Mouse (Mus musculus): ENCODE measurements around the gene Crtc1. TPM values are rescaled to one million over a fixed set of nuclear protein-coding genes. Genes with fewer than 3 reads are reported as not detected.

Gene Crtc1
- polyA plus RNA-seq (2012; rRNA removed): 16.8 and 18.1 TPM in 2 replicates

DNA sequence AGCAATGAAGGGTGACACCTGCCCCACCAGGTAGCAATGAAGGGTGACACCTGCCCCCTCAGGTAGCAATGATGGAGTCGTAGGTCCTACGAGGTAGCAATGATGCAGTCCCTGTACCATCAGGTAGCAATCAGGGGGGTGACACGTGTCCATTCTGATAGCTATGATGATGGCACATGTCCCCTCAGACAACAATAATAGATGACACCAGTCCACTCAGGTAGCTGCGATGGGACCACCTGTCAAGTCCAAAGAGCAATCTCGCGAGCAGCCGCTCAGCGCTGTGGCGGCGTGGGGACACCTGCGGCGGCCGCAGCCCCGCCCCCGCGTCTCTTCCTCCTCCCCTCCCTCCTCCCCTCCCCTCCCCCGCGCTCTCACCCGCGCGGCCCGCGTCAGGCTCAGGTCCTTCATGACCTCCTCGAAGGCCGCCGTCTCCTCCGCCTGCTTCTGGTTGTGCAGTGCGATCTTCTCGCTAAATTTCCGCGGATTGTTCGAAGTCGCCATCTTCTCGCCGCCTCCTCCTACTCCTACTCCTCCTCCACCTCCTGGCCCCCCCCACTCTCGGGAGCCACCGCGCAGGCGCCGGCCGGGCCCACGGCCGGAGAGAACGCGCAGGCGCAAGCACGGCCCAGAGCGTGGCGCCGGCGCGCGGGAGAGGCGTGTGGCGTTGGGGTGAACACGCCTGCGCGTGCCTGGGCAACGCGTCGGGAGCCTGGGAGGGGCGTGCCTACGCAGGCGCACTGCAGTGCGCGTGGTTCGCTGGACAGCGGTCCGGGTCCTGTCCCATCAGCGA lies at the start of gene Crtc1:
TSS of gene Crtc1 (minus strand) at position 525 of the 793 bp plus-strand sequence.
- under 1% methylated on average over 70 of the region's 70 CpGs for WGBS
- peak within 1 kb of the TSS; percentile 72 for H3K4me3 ChIP-seq (ENCODE audit: insufficient read depth, low read depth, low read length)
- H3K27ac ChIP-seq (ENCODE audit: insufficient read depth, low read depth, low read length): peak within 1 kb of the TSS; percentile 46; the same call in 1 of the 2 replicates
- no peak for TF ChIP-seq CTCF (conservative IDR thresholded peaks at IDR 0.05; ENCODE audit: insufficient read depth, insufficient read length, low read depth, low read length)
- TF ChIP-seq POLR2A (IDR thresholded peaks at IDR 0.05; ENCODE audit: low read depth, low read length): peak; percentile 13
- H3K27me3 ChIP-seq (replicated peaks; ENCODE audit: control insufficient read depth, insufficient read depth, low read length): no peaks in the 10 kb centered on the region
- peaks cover 6% of the 10 kb centered on the region; the same call in 1 of the 2 replicates for H3K4me1 ChIP-seq (ENCODE audit: control insufficient read depth, insufficient read depth, low read length)
- H3K36me3 ChIP-seq (ENCODE audit: control insufficient read depth, insufficient read depth, low read length): no peaks in the 10 kb centered on the region
- peak; percentile 98 for DNase-seq

DNA sequence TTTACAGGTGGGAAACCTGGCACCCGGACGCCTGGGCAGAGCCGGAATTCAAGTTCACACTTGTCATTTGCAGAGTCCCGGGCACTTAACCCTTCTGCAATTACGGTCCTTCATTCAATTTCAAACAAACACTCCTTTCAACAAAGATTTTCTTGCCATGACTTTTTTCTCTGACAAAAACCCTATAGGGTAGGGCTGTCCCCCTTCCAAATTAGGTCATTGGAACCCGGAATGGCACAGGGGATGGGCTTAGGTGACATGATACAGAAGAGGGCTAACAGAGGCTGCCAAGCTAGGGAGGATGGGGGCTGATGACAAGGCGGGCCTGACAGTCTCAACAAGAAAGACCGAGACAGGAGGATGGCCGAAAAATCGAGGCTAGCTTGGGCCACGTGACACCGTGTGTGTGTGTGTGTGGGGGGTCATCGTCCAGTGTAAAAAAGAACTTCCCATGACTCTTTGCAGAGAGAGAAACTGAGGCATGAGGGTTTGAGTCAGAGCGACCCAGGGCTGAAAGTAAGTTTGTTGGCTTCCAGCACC lies 49.6 kb upstream of the Crtc1 start:
- WGBS: 11% methylated on average over 14 of the region's 14 CpGs
- no peak overlapping the region for H3K4me3 ChIP-seq (ENCODE audit: insufficient read depth, low read depth, low read length)
- no peaks in the 10 kb centered on the region for H3K36me3 ChIP-seq (ENCODE audit: control insufficient read depth, insufficient read depth, low read length)
- no peak for DNase-seq
- TF ChIP-seq POLR2A (IDR thresholded peaks at IDR 0.05; ENCODE audit: low read depth, low read length) (no peak), CTCF (conservative IDR thresholded peaks at IDR 0.05; ENCODE audit: insufficient read depth, insufficient read length, low read depth, low read length) (no peak)
- H3K4me1 ChIP-seq (ENCODE audit: control insufficient read depth, insufficient read depth, low read length): no peaks in the 10 kb centered on the region
- H3K27ac ChIP-seq (ENCODE audit: insufficient read depth, low read depth, low read length): no peak overlapping the region
- H3K27me3 ChIP-seq (replicated peaks; ENCODE audit: control insufficient read depth, insufficient read depth, low read length): peaks cover 12% of the 10 kb centered on the region; the same call in 1 of the 2 replicates

DNA sequence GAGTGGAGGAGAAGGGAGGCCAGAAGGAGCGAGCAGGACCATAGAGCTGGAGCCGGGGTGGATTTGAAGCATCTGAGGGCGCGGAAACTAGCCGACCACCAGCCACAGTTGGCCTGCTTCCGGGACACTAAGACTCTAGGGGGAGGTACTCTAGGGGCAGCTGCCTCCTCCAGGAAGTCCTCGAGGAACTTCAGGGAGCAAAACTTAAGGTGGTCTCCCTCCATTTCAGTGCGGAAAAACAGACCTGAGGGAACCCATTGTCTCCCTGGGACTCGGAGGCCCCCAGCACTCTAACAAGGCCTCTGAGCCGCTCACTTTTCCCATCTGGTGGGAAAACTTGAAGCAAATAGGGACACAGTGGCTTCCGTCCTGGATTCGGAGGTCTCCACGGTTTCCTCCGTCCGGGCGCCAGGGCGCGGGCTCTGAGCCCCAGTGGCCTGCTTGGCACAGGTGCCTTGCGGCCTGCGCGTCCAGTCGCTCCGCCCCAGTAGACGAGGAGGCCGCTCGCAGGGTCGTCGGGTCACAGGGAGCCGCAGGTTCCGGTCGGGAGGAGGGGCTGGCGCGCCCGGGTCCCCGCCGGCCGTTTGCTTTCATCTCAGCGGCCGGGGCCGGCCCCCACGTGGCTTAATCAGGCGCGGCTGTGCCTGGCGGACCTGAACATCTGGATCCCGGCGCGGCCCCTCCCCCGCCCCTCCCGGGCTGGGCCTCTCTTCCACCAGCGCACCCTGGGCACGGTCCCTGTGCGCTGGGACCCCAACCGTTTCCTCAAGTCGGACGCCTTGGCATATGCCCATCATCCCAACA lies 48.8 kb upstream of the Crtc1 start:
- Histone ChIP-seq H3K4me3 (ENCODE audit: insufficient read depth, low read depth, low read length) (no peak overlapping the region; the same call in 1 of the 2 replicates), H3K27ac (ENCODE audit: insufficient read depth, low read depth, low read length) (no peak overlapping the region), H3K4me1 (ENCODE audit: control insufficient read depth, insufficient read depth, low read length) (no peaks in the 10 kb centered on the region), H3K36me3 (ENCODE audit: control insufficient read depth, insufficient read depth, low read length) (no peaks in the 10 kb centered on the region), H3K27me3 (replicated peaks; ENCODE audit: control insufficient read depth, insufficient read depth, low read length) (peaks cover 9% of the 10 kb centered on the region; the same call in 1 of the 2 replicates)
- WGBS: 9% methylated on average over 55 of the region's 55 CpGs
- TF ChIP-seq POLR2A (IDR thresholded peaks at IDR 0.05; ENCODE audit: low read depth, low read length) (no peak), CTCF (conservative IDR thresholded peaks at IDR 0.05; ENCODE audit: insufficient read depth, insufficient read length, low read depth, low read length) (no peak)
- DNase-seq: peak; percentile 59

DNA sequence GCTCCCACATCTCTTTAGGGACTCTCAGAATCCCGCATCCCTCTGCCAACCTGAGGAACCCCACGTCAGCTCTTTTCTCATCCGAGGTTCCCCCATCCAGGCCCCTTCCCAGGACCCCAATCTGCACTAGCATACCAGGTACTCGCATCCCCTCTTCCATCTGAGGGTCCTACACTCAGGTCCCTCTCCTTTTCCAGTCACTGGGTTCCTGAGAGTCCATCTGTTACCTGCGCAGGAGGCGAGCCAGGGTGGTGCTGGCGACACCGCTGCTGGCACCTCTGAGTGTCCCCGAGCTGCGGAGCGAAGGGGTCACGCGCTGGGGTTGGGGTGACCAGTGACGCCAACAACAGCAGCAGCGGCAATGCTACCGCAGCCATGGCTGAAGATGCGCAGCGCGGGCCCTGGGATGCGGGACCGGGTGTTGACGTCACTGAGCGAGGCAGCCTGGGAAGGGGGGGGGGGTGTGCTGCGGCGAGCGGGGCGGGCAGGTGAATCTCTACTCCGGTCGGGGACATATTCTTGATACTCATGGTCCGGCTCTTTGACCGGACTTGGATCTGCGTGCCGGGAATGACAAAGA lies 47.7 kb upstream of the Crtc1 start, which contains the start of gene Tmem59l:
TSS of gene Tmem59l (minus strand) at position 418 of the 580 bp plus-strand sequence.
- DNase-seq: no peak
- no peak within 1 kb of the TSS; the same call in 1 of the 2 replicates for H3K4me3 ChIP-seq (ENCODE audit: insufficient read depth, low read depth, low read length)
- H3K4me1 ChIP-seq (ENCODE audit: control insufficient read depth, insufficient read depth, low read length): no peaks in the 10 kb centered on the region
- H3K27ac ChIP-seq (ENCODE audit: insufficient read depth, low read depth, low read length): no peak within 1 kb of the TSS
- no peaks in the 10 kb centered on the region for H3K36me3 ChIP-seq (ENCODE audit: control insufficient read depth, insufficient read depth, low read length)
- H3K27me3 ChIP-seq (replicated peaks; ENCODE audit: control insufficient read depth, insufficient read depth, low read length): peaks cover 5% of the 10 kb centered on the region; the same call in 1 of the 2 replicates
- TF ChIP-seq CTCF (conservative IDR thresholded peaks at IDR 0.05; ENCODE audit: insufficient read depth, insufficient read length, low read depth, low read length) (no peak), POLR2A (IDR thresholded peaks at IDR 0.05; ENCODE audit: low read depth, low read length) (no peak)
- WGBS: 12% methylated on average over 33 of the region's 33 CpGs

DNA sequence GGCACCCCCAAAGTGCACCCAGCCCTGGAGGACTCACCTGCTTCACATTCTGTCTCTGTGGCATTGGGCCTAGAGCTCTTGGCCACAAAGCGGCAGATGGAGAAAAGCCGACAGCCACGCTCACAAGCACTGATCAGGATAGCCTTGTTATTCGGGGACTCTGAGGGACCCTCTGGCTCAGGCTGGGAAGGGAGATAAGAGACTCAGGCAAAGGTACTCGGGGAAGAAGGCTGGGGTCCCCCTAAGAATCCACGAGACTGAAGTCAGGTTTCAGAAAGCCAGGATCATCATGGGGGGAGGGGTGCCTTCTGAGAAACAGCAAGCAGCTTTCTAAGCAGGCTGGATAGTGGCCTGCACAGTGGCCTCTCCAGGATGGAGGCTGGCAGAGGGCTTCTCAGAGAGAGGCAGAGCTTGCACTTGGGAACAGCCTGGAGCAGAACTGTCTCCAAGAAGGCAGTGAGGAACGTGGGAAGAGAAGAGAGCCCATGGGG lies 46.9 kb upstream of the Crtc1 start:
- H3K36me3 ChIP-seq (ENCODE audit: control insufficient read depth, insufficient read depth, low read length): no peaks in the 10 kb centered on the region
- no peak for DNase-seq
- H3K4me1 ChIP-seq (ENCODE audit: control insufficient read depth, insufficient read depth, low read length): no peaks in the 10 kb centered on the region
- no peak overlapping the region for H3K27ac ChIP-seq (ENCODE audit: insufficient read depth, low read depth, low read length)
- peaks cover 3% of the 10 kb centered on the region; the same call in 1 of the 2 replicates for H3K27me3 ChIP-seq (replicated peaks; ENCODE audit: control insufficient read depth, insufficient read depth, low read length)
- WGBS: 73% methylated on average over 7 of the region's 7 CpGs
- H3K4me3 ChIP-seq (ENCODE audit: insufficient read depth, low read depth, low read length): no peak overlapping the region
- TF ChIP-seq CTCF (conservative IDR thresholded peaks at IDR 0.05; ENCODE audit: insufficient read depth, insufficient read length, low read depth, low read length) (no peak), POLR2A (IDR thresholded peaks at IDR 0.05; ENCODE audit: low read depth, low read length) (no peak)

DNA sequence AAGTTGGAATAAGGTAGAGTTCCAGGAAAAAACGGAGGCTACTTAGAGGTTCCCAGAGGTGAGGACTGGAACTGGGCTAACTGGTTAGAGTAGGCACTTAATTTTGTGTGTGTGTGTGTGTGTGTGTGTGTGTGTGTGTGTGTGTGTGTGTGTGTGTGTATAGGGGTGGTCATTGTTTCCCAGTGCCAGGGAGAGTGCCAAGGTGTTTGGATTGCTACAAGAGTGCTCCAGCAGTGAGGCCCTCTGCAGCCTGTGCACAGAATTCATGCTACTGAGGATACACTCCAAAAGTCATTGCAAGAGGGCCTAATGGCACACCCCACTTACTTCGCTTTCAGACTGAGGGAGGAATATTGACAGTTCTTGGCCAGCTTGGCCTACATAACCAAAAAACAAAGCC lies 43.6 kb upstream of the Crtc1 start:
- Histone ChIP-seq H3K36me3 (ENCODE audit: control insufficient read depth, insufficient read depth, low read length) (no peaks in the 10 kb centered on the region), H3K27ac (ENCODE audit: insufficient read depth, low read depth, low read length) (no peak overlapping the region), H3K4me1 (ENCODE audit: control insufficient read depth, insufficient read depth, low read length) (no peaks in the 10 kb centered on the region), H3K4me3 (ENCODE audit: insufficient read depth, low read depth, low read length) (no peak overlapping the region), H3K27me3 (replicated peaks; ENCODE audit: control insufficient read depth, insufficient read depth, low read length) (no peaks in the 10 kb centered on the region; the same call in 1 of the 2 replicates)
- 83% methylated on average over 2 of the region's 2 CpGs for WGBS
- no peak for DNase-seq
- TF ChIP-seq CTCF (conservative IDR thresholded peaks at IDR 0.05; ENCODE audit: insufficient read depth, insufficient read length, low read depth, low read length) (no peak), POLR2A (IDR thresholded peaks at IDR 0.05; ENCODE audit: low read depth, low read length) (no peak)

All from kidney, adult 2 months (tissue).